Mouse (Mus musculus): ENCODE results near the gene Ppil6. TPM values are rescaled to one million over a fixed set of nuclear protein-coding genes. Genes with fewer than 3 reads are reported as not detected.

Ppil6 gene
- total RNA-seq, 2 experiments from 2014 or later = 0.50 to 1.2 TPM

DNA sequence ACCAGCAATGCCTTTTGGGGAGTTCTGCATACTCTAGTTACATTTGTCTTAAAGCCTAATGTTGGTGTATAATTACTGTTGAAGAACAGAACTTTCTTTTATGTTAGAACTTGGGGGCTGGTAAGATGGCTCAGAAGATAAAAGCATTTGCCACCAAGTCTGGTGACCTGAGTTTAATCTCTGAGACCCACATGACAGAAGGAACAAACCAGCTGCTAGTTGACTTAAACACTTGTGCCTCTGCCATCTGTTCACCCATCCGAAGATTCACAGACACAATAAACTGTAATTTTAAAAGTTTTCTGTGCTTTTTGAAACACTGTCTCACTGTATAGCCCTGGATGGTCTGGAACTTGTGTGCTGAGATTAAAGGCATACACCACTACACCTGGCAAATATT lies 35.5 kb downstream of the Ppil6 start:
- no peak for DNase-seq

DNA sequence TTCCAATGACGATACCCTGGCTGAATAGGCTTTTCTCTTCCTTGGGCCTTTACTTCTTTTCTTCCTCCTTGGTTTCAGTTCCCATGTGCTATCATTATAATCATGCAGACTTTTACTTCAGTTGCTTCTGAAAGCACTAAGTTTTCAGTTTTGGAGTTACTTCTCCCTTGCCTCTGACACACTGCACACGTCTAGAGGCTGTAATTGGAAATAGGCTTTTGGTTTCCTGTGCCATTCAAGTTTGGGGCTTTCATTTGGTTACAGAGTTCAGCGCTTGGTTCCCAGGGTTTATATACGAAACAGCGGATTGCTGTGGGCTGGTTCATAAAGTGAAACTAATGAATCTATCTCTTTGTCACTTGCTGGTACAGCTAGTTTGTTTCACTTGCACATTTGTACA lies 39.7 kb downstream of the Ppil6 start:
- DNase-seq = no peak

DNA sequence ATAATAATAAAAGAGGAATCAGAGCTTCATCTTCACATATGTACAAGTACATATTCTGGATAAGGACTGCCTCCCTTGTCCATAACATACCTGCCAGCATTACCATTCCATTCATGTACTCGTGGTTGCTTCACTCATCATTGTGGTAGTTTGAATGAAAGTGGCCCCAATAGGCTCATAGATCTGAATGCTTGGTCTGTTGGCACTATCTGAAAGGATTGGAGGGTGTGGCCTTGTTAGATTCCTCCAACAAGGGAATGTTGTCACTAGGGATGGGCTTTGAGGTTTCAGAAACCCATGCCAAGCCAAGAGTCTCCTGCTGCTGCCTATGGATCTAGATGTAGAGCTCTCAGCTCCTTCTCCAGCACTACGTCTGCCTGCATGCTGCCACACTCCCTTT lies 45.8 kb downstream of the Ppil6 start:
- DNase-seq = no peak

DNA sequence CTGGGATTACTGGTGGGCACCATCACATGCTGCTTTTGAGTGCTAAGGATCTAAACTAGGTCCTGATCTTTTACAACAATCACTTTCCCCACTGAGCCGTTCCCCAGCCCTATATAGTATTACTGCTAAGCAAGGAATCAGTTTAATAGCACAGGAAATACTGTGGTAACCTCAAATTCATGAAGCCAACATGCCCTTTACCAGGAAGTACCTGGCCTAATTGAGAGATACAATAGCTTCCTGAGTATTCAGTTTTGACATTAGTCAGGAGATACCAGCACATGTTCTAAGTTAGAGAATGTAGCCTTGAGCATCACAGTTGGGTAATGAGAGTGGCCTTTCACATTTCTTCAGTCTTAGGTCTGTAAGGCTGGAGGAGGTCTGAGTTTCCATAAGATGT lies 46.5 kb downstream of the Ppil6 start:
- DNase-seq = no peak

DNA sequence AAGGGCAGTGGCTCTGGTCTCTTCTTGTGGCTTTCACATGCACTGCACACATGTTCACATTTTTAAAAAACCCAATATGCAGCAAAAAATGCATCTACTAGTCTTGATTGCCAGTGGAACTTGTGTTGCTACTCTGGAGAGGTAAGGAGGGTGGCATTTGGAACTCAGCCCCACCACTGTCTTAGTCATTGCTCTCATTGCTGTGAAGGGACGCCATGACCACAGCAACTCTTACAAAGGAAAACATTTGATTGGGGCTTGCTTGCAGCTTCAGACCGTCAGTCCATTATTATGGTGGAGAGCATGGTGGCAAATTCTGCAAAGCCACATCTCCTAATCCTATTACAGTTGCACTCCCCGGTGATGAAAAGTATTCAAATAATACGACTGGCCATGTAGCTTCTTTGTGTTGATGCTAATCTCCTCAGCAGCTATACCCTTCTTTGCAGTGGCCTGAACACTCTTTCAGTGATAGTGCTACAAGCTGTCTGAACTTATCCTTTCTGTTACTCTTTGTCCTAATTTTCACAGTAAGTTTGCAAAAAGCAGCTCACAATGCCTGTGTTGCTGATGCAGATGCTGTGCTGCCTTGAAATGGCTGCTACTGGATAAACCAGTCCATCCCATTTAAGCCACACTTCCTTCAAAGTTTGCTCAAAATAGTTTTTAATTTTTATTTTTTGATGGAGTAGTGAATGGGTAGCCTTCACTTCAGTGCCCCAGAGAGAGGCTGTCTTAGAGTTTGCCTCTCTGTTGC lies 47.2 kb downstream of the Ppil6 start:
- DNase-seq = no peak

DNA sequence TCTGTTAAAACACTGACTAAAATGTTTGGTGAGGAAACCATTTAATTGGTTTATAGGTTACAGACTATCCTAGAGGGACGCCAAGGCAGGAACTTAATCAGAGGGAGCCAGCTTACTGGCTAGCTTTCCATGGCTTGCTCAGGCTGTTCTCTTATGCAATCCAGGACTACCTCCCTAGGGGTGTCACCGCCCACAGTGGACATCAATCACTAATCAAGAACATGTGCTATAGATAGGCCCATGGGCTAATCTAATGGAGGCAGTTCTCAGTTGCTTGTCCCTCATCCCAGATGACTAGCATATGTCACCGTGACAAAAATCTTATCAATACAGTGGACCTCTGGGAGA lies 47.7 kb downstream of the Ppil6 start:
- no peak for DNase-seq

DNA sequence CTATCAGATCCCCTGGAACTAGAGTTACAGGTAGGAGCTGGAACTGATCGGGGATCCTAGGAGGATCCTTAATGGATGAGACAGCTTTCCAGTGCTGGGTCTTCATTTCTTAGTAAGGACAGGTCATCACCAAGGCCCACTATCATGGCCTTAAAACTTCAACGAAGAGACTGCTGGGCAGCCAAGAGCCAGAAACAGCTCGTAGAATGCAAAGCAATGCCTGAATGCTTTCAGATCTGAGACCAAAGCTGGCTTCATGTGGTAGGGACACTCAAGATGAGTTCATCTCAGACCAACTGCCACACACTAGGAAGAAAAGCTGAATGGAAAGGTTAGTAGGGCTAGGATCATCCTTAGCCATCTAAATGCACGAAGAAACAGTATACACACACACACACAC lies 48.7 kb downstream of the Ppil6 start:
- DNase-seq = no peak

DNA sequence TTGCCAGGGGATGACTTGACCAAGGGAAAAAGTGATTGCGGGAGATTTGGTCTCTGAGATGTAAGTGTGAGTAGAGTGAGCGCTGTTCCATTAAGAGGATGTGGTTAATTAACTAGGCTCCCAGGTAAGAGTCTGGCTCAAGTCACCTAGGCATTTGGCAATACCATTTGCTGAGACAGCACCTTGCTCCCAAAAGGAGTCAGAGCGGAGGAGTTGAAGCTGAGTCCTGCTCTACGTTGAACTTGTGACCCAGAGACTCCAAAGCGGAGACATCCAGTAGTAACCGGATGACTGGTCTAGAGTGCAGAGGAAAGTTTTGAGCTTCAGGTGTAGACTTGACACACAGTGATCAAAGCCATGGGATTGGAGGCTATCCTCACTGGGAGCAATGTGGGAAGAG lies 51.8 kb downstream of the Ppil6 start:
- DNase-seq = no peak

DNA sequence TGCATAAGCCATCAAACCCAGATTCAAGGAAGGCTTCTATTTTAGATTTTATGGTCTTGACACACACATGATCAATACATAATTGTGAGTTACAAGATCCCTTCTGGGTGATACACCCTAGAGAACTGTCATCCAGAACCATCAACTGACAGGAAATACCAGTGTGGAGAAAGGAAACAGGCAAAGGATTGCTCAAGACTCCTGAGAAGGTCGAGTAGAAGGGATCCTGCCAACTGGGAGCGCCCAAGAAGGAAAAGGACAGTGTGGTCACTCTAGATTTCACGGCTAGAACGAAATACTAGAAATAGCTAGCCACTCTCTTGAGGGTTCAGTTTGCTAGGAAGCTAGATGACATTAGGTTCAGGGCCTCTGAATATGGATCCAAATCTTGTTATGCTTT lies 53.2 kb downstream of the Ppil6 start:
- no peak for DNase-seq

DNA sequence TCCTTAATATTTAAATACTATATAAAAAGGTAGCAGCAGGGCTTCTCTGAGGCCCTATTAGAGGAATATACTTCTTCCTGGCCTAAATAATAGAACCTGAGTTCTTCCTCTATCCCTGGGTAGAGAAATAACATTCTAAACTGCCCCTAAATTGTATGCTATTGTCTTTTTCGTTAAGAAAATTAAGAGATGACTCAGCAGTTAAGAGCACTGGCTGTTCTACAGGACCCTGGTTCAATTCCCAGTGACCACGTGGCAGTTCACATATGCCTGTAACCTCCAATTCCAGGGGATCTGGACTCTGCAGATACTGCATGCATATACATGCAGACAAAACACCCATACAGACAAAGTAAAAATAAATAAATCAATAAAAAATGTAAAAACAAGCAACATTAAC lies 53.6 kb downstream of the Ppil6 start:
- no peak for DNase-seq

DNA sequence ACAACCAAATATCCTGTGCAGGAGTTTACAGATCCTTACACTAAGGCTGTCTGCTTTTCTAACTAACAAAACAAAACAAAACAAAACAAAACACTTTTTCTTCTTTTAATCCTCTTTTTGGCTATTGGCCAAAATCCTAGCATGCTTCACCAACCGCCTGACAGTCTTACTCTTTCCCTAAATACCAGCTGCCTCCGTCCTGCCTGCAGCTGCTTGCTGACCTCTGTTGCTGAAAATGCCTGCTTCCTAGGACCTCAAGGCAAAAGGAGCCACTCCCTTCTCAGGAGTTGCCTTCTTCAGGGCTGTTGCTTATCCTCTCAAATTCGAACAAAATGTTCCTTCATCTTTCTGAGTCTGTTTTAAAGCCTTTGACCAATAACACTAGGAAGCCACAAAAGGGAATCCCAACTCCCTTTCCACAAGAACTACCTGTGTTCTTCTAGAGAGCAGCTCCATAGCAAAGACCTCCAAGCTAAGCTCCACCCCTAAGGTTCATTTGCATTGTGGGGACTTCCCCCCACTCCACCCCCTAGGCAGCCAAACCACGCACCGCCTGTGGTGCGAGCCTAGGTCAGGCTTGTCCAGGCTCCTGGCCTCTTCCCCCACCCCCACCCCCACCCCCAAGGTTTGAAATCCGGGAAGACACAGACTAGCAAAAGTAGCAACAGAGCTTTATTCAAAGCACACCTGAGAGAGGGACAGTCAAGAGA lies 54.4 kb downstream of the Ppil6 start:
- DNase-seq = no peak

DNA sequence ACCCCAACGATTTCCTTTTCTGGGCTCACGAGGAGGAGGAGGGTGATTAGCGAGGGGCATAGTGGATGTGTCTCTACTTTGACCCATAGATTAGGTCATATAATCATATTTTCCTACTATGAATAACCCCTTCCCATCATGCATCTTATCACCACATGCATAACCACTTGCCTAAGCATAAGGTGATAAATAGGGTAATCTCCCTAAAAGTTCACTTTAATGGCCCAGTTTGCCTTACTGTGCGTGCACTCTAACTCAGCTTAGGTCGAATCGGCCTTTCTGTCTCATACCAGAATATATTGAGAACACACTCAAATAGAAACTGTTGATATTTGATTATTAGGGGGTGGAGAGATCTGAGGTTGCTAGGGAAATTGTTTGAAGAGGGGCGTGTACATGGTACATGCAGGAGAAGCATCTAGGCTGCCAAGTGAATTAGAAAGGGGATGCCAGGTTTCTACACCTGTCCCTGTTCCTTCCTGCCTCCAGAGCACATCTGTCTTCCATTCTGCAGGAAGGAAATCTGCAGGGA lies 55.1 kb downstream of the Ppil6 start:
- no peak for DNase-seq

DNA sequence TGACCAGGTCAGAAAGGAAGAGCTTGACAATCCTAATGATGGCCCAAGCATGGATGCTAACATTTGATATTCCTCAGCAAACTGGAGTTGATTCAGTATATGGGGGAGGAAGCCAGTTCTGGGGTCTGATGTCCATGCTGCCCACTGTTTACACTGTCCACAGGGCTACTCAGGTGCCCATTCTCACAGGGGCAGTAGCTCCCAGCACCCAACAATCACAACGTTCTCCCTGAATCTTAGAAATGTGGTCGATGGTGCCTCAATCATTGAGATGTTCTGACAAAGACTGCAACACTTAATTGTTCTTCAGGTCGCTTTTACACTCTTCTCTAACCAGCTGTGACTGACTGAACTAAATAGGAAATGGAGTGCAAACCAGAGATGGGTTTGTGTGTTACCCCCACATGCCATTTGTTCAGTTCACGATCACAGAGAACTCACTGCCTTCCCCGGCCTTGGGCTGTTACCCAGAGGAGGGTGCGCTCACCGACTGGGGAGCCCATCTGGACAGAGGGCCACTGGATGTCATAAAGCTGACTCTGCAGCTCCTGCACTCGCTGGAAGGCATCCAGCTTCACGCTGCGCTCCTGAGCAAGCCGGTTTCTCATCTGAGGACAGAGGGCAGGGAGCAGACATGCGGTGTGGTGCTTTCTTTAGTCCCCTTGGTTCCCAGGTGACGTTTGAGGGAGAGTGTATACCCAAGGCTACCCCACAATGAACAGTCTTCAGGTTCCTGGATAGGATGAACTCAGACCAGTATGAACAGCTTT lies 56.3 kb downstream of the Ppil6 start:
- DNase-seq = peak; percentile 26 to 60

DNA sequence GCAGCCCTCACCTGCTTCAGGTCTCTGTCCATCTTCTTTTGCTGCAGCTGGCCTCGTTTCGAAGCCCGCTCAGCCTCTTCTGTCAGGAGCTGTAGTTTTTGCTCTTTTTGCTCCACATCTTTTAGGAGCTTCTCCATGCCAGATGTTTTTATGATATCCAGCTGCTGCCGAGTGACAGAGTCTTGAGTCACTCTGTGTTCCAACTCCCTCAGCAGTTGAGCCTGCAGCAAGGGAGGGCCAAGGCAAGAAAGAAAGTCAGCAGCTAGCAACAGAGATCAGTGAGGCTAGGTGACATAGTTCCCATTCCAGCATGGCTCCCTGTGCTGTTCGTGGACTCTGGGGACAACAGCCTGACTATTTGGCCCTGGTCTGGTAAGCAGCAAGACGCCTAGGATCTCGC lies 60.5 kb downstream of the Ppil6 start:
- no peak for DNase-seq

DNA sequence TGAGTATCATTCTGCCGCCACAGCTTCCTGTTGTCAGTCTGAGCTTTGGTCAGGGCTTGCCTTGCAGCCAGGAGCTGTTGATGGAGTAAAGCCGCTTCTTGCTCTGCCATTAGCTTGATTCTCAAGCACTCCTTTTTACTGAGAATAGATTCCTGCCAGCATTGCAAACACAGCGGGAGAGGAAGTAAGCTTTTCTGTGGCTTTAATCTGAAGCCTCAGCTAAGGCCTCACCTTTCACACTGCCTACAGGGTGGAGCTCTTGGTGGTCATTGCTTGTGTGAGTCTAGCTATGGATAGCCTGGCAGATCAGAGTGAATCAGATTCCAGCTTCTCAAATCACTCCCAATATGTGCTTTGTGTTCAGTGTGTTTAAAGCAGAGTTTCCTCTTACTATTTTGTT lies 62.1 kb downstream of the Ppil6 start:
- no peak for DNase-seq

DNA sequence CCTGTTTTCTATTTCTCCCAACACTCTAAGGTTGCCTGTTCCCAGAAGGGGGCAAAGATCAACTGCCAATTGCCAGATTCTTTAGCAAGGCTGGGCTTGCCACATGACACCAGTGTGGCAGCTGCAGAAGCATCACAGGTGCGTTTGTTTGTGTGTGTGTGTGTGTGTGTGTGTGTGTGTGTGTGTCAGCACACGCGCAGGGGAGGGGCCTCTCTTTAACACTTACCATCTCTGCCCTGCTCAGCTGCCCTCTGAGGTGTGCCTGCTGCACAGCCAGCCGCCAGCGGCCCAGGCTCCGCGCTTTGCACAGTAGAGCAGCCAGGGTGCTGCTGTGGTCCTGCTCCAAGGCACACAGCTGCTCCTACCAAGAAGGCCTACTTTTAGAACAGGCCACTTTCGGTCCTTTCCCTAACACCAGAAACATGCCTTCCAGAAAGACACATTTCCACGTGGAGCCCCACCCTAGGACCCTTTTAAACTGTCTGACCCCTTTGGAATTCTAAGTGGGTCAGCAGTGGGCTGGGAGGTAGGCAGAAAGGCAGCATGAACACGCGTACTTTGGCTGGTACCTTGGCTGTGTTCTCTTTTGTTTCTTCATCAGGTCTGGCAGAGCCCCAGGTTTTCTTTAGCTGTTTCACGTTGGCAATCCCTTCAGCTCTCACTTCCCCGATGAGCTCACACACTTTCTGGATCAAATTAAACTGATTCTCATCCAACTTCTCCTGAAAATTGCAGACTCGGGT lies 62.8 kb downstream of the Ppil6 start:
- DNase-seq = peak; percentile 17 to 29

DNA sequence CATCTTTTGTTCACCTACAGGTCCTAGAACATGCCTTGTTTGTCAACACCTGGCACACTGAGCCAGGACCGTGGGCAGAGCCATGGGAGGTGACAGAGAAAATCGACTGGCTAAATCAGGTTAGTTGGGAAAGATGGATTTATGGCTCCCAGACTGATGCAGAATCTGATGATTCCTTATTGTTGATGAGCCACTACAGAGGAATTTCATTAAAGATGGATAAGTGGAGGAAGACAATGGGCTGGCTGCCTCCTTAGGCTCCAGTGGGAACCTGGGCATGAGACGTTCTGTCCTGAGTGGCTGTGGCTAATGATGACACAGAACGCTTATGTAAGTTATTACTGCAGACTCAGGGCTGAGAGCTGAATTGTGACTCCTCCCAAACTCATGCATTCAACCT lies 63.5 kb downstream of the Ppil6 start:
- no peak for DNase-seq

DNA sequence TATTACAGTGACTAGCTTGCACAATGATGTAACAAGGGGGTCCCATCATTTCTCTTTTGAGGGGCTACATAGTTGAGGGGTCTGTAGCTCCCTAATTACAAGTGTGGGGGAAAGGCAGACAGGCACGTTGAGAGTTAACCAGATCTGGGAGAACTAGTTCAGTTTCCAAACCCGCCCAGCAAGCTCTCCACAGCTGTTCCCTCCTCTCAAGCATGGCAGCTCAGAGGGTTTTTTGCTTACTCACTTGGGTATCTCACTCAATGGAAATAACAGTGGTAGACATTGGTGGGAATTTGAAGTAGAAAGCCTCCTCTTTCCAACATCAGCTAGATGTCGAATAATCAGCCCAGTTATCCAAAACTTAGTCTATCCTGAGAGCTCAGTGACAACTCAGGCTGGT lies 64.8 kb downstream of the Ppil6 start:
- no peak for DNase-seq

DNA sequence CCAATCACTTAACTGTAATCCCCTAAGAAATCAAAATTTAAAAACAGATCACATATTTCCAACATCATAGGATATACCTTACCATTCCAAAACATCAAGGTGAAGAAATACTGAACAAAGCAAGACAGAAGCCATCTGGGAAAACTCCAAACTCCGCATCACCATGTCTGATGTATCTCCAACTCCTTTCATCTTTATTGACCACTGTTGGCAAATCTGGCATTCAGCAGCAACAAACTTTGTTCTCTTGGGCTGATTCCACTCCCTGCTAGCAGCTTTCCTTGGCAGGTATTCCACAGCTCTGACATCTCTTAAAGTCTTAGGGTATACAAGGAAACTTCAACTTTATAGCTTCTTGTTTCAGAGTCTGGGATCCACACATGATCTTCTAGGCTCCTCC lies 68.2 kb downstream of the Ppil6 start:
- DNase-seq = no peak

DNA sequence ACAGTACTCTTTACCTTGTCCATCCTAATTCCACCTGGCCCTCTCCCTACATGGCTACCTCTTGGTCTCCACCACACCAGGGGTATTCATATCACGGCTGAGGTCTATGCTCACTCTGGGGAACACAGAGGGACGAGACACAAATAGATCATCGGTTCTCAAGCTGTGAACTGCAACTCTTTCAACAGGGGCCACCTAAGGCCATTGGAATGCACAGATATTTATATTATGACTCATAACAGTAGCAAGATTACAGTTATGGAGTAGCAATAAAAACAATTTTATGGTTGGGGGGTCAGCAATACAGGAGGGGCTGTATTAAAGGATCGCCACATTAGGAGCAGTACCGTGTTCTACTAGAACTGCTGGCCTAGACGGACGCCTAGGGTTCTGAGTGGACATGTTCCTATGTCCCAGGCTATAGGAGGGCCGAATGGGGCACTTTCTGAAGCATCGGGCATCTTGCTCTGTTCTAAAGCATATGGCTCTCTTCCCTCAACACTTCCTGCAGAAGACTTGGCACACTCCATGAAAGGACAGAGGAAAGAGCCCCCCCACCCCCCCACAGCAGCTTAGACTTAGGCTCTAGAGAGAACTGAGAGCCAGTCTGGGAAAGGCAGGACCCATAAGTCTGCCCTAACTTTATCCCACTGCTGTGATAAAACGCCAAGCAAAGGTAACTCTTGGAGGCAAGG lies 71.6 kb downstream of the Ppil6 start:
- DNase-seq = no peak
